Mouse (Mus musculus) midbrain, embryonic 16.5 days (tissue): Measurements from ENCODE around the gene Tmem39a. TPM values are rescaled to one million over a fixed set of nuclear protein-coding genes. Genes with fewer than 3 reads are reported as not detected.

Experiments used
- ATAC-seq: fragments of 200-750 bp; cut with Nextera tagmentation; 2 replicates; pipeline ENCODE4 v1.8.0; 2017; ENCODE audit warnings: moderate TSS enrichment
- H3K27ac ChIP-seq: fragments of 300-500 bp; sonication (generic); 2 replicates; pipeline ENCODE4 v1.5.1; 2014; ENCODE audit warnings: mild to moderate bottlenecking, low read length, mixed read lengths
- H3K27me3 ChIP-seq: fragments of 300-500 bp; sonication (generic); 2 replicates; pipeline ENCODE4 v1.6.1; 2014; ENCODE audit warnings: low read depth, low read length, mixed read lengths; ENCODE audit not compliant: control insufficient read depth, insufficient read depth
- H3K36me3 ChIP-seq: fragments of 300-500 bp; sonication (generic); 2 replicates; pipeline ENCODE4 v1.6.1; 2014; ENCODE audit warnings: mild to moderate bottlenecking, low read length, moderate library complexity, mixed read lengths; ENCODE audit not compliant: control insufficient read depth, insufficient read depth
- H3K4me1 ChIP-seq: fragments of 300-500 bp; sonication (generic); 2 replicates; pipeline ENCODE4 v1.6.1; 2014; ENCODE audit warnings: mild to moderate bottlenecking, low read length, mixed read lengths; ENCODE audit not compliant: control insufficient read depth, insufficient read depth
- H3K4me2 ChIP-seq: fragments of 300-500 bp; sonication (generic); 2 replicates; pipeline ENCODE4 v1.6.1; 2014; ENCODE audit warnings: mild to moderate bottlenecking, low read length, mixed read lengths
- H3K4me3 ChIP-seq: fragments of 300-500 bp; sonication (generic); 2 replicates; pipeline ENCODE4 v1.5.1; 2014; ENCODE audit warnings: low read depth, mild to moderate bottlenecking, low read length, moderate library complexity, mixed read lengths
- H3K9ac ChIP-seq: fragments of 300-500 bp; sonication (generic); 2 replicates; pipeline ENCODE4 v1.6.1; 2014; ENCODE audit warnings: low read depth, low read length, mixed read lengths
- H3K9me3 ChIP-seq: fragments of 300-500 bp; sonication (generic); replicated peaks from 2 replicates; pipeline ENCODE4 v1.6.1; 2014; ENCODE audit warnings: mild to moderate bottlenecking, low read length, mixed read lengths; ENCODE audit not compliant: control insufficient read depth, poor library complexity, severe bottlenecking
- WGBS: fragments of 180-500 bp; shearing (Covaris S2); extraction: QIAGEN DNeasy Blood & Tissue Kit; methylation state at CpG from one replicate; pipeline ENCODE4 v1.1.7; 2014; 5-methylcytosine and 5-hydroxymethylcytosine counted together
- polyA plus RNA-seq: library from polyadenylated mRNA; unstranded; fragments of >200 nt; fragmentation: Nextera tagmentation; extraction: Ambion mirVana; gene quantifications from 2 replicates; pipeline ENCODE4 v1.2.1, GENCODE M21; 2015

Gene Tmem39a
- polyA plus RNA-seq, 1 experiment from 2014 or later: 33.8 TPM

GRCm38 (mm10) chr16:38584761-38585160 is 26.3 kb downstream of the Tmem39a start:
- H3K4me3 ChIP-seq: no peak overlapping the region
- no peak overlapping the region for H3K27ac ChIP-seq
- WGBS: 88% methylated on average over 7 of the region's 7 CpGs
- H3K36me3 ChIP-seq: peaks cover 30% of the 10 kb centered on the region
- H3K9ac ChIP-seq: no peak overlapping the region
- no peaks in the 10 kb centered on the region for H3K9me3 ChIP-seq
- H3K27me3 ChIP-seq: no peaks in the 10 kb centered on the region
- ATAC-seq: no peak
- no peak overlapping the region for H3K4me2 ChIP-seq
- H3K4me1 ChIP-seq: no peaks in the 10 kb centered on the region

GRCm38 (mm10) chr16:38585186-38585585 is 26.7 kb downstream of the Tmem39a start:
- no peak overlapping the region for H3K27ac ChIP-seq
- ATAC-seq: no peak
- no peaks in the 10 kb centered on the region for H3K4me1 ChIP-seq
- H3K27me3 ChIP-seq: no peaks in the 10 kb centered on the region
- H3K4me3 ChIP-seq: no peak overlapping the region
- H3K4me2 ChIP-seq: no peak overlapping the region
- 98% methylated on average over 5 of the region's 5 CpGs for WGBS
- H3K9me3 ChIP-seq: no peaks in the 10 kb centered on the region
- peaks cover 30% of the 10 kb centered on the region for H3K36me3 ChIP-seq
- H3K9ac ChIP-seq: no peak overlapping the region

GRCm38 (mm10) chr16:38587163-38587562 is 28.7 kb downstream of the Tmem39a start:
- Histone ChIP-seq H3K36me3 (peaks cover 33% of the 10 kb centered on the region), H3K27ac (no peak overlapping the region), H3K4me3 (no peak overlapping the region), H3K9me3 (no peaks in the 10 kb centered on the region), H3K27me3 (no peaks in the 10 kb centered on the region), H3K4me2 (no peak overlapping the region), H3K4me1 (no peaks in the 10 kb centered on the region), H3K9ac (no peak overlapping the region)
- 93% methylated on average over 5 of the region's 5 CpGs for WGBS
- no peak for ATAC-seq

GRCm38 (mm10) chr16:38587572-38587971 is 29.1 kb downstream of the Tmem39a start:
- no peaks in the 10 kb centered on the region for H3K4me1 ChIP-seq
- H3K36me3 ChIP-seq: peaks cover 35% of the 10 kb centered on the region
- no peak overlapping the region for H3K9ac ChIP-seq
- WGBS: 87% methylated on average over 4 of the region's 4 CpGs
- ATAC-seq: no peak
- H3K4me2 ChIP-seq: no peak overlapping the region
- H3K4me3 ChIP-seq: no peak overlapping the region
- H3K27me3 ChIP-seq: no peaks in the 10 kb centered on the region
- H3K27ac ChIP-seq: no peak overlapping the region
- no peaks in the 10 kb centered on the region for H3K9me3 ChIP-seq

- ATAC-seq: no peak
- Histone ChIP-seq H3K4me2 (no peak overlapping the region), H3K9me3 (no peaks in the 10 kb centered on the region), H3K9ac (no peak overlapping the region), H3K27ac (no peak overlapping the region), H3K4me3 (no peak overlapping the region), H3K36me3 (peaks cover 13% of the 10 kb centered on the region), H3K4me1 (no peaks in the 10 kb centered on the region), H3K27me3 (no peaks in the 10 kb centered on the region)
- WGBS: 80% methylated on average over 3 of the region's 3 CpGs
These were observed 33.0 kb downstream of the Tmem39a start for GRCm38 (mm10) chr16:38591506-38591905.

GRCm38 (mm10) chr16:38592026-38592678 is 33.7 kb downstream of the Tmem39a start:
- WGBS: 86% methylated on average over 12 of the region's 12 CpGs
- Histone ChIP-seq H3K9ac (no peak overlapping the region), H3K4me3 (no peak overlapping the region), H3K4me1 (no peaks in the 10 kb centered on the region), H3K36me3 (peaks cover 11% of the 10 kb centered on the region), H3K9me3 (no peaks in the 10 kb centered on the region), H3K4me2 (no peak overlapping the region), H3K27me3 (no peaks in the 10 kb centered on the region), H3K27ac (no peak overlapping the region)
- ATAC-seq: no peak

GRCm38 (mm10) chr16:38592946-38593345 is 34.4 kb downstream of the Tmem39a start:
- no peak overlapping the region for H3K27ac ChIP-seq
- no peaks in the 10 kb centered on the region for H3K9me3 ChIP-seq
- H3K9ac ChIP-seq: no peak overlapping the region
- H3K27me3 ChIP-seq: no peaks in the 10 kb centered on the region
- no peaks in the 10 kb centered on the region for H3K4me1 ChIP-seq
- peaks cover 6% of the 10 kb centered on the region for H3K36me3 ChIP-seq
- H3K4me2 ChIP-seq: no peak overlapping the region
- no peak for ATAC-seq
- WGBS: 97% methylated on average over 4 of the region's 4 CpGs
- no peak overlapping the region for H3K4me3 ChIP-seq

- WGBS: 96% methylated on average over 1 of the region's 1 CpGs
- H3K27ac ChIP-seq: no peak overlapping the region
- H3K4me3 ChIP-seq: no peak overlapping the region
- peaks cover 6% of the 10 kb centered on the region for H3K36me3 ChIP-seq
- no peaks in the 10 kb centered on the region for H3K4me1 ChIP-seq
- no peak for ATAC-seq
- no peak overlapping the region for H3K9ac ChIP-seq
- H3K27me3 ChIP-seq: no peaks in the 10 kb centered on the region
- no peaks in the 10 kb centered on the region for H3K9me3 ChIP-seq
- no peak overlapping the region for H3K4me2 ChIP-seq
These were observed 35.9 kb downstream of the Tmem39a start for GRCm38 (mm10) chr16:38594435-38594834.

GRCm38 (mm10) chr16:38596099-38596498 is 37.6 kb downstream of the Tmem39a start:
- no peaks in the 10 kb centered on the region for H3K27me3 ChIP-seq
- H3K4me2 ChIP-seq: no peak overlapping the region
- 83% methylated on average over 2 of the region's 2 CpGs for WGBS
- ATAC-seq: no peak
- H3K9me3 ChIP-seq: no peaks in the 10 kb centered on the region
- H3K36me3 ChIP-seq: peaks cover 6% of the 10 kb centered on the region
- H3K4me1 ChIP-seq: no peaks in the 10 kb centered on the region
- no peak overlapping the region for H3K27ac ChIP-seq
- H3K9ac ChIP-seq: no peak overlapping the region
- no peak overlapping the region for H3K4me3 ChIP-seq
